Mouse (Mus musculus) brain, embryonic 14.5 days (tissue): ENCODE measurements around the gene Ugt1a7c.
"Not testable (repeated sequence)": the region's sequence is repeated elsewhere in the genome, so short reads cannot be mapped to it uniquely, and the experiment has no call there.

Experiments used
- CTCF ChIP-seq: fragments of 200-500 bp; IDR thresholded peaks from 2 replicates; pipeline ENCODE4 v1.5.1; 2012; ENCODE audit warnings: inconsistent platforms, mild to moderate bottlenecking, moderate library complexity, borderline replicate concordance; ENCODE audit not compliant: insufficient read depth, insufficient read length; ENCODE audit errors: extremely low read depth
- POLR2A ChIP-seq: fragments of 200-500 bp; IDR thresholded peaks from 2 replicates; pipeline ENCODE4 v1.6.1; 2012; ENCODE audit warnings: mild to moderate bottlenecking, inconsistent platforms, borderline replicate concordance; ENCODE audit not compliant: poor library complexity, insufficient read depth, insufficient read length, severe bottlenecking; ENCODE audit errors: extremely low read depth

GRCm38 (mm10) chr1:88066472-88067102 is 28.3 kb upstream of the Ugt1a7c start:
- TF ChIP-seq CTCF, POLR2A: not testable (repeated sequence)
